Mouse (Mus musculus): ENCODE measurements at regions not wholly inside any gene's neighbourhood (a gene's known extent, or its start where the extent isn't known, plus 50 kb on each side); places are given as distances from the start of the nearest gene placed in this dataset.
"Not testable (repeated sequence)": the region's sequence is repeated elsewhere in the genome, so short reads cannot be mapped to it uniquely, and the experiment has no call there.

GRCm38 (mm10) chr7:15279397-15279796, 109.1 kb upstream of the Obox2 start:
- peak in 1 of 2 experiments; percentile 1 for DNase-seq

- DNase-seq = not testable (repeated sequence)
Observed at GRCm38 (mm10) chr7:15280121-15280520, 108.4 kb upstream of the Obox2 start.

GRCm38 (mm10) chr7:15287798-15288197, 100.7 kb upstream of the Obox2 start:
- DNase-seq = not testable (repeated sequence)

- not testable (repeated sequence) for DNase-seq
Observed at GRCm38 (mm10) chr7:15329511-15329910, 59.0 kb upstream of the Obox2 start.

All from cerebellum, postnatal 36 days (tissue).